Mouse (Mus musculus) cerebellum, adult 2 months (tissue): Measurements from ENCODE around the gene Gipc3. TPM values are rescaled to one million over a fixed set of nuclear protein-coding genes. Genes with fewer than 3 reads are reported as not detected.

Source experiments
- DNase-seq, 2 experiments: peaks; one replicate each; pipeline ENCODE4 v3.0.0; 2021
- H3K27ac ChIP-seq: fragments of 200-500 bp; 2 replicates; pipeline ENCODE4 v1.5.1; 2012; ENCODE audit warnings: low read length, control low read depth, inconsistent platforms; ENCODE audit not compliant: insufficient read depth
- H3K27me3 ChIP-seq: fragments of 200-500 bp; 2 replicates; pipeline ENCODE4 v1.6.1; 2012; ENCODE audit warnings: inconsistent platforms, mild to moderate bottlenecking, low read length, moderate library complexity; ENCODE audit not compliant: control insufficient read depth, insufficient read depth
- H3K4me1 ChIP-seq: fragments of 200-500 bp; 2 replicates; pipeline ENCODE4 v1.6.1; 2011; ENCODE audit warnings: low read length; ENCODE audit not compliant: control insufficient read depth, insufficient read depth
- H3K4me3 ChIP-seq: fragments of 200-500 bp; replicated peaks from 2 replicates; pipeline ENCODE3; 2011; ENCODE audit warnings: mild to moderate bottlenecking, low read depth, low read length, control low read depth; ENCODE audit not compliant: insufficient read depth
- CTCF ChIP-seq: fragments of 200-500 bp; IDR thresholded peaks from 2 replicates; pipeline ENCODE4 v1.5.1; 2011; ENCODE audit warnings: low read depth, mild to moderate bottlenecking, control low read depth, low read length, moderate library complexity, borderline replicate concordance; ENCODE audit not compliant: insufficient read depth
- POLR2A ChIP-seq: fragments of 200-500 bp; IDR thresholded peaks from 2 replicates; pipeline ENCODE4 v1.6.1; 2011; ENCODE audit warnings: low read length, control low read depth, borderline replicate concordance; ENCODE audit not compliant: insufficient read depth
- WGBS: fragments of 180-500 bp; shearing (Covaris S2); methylation state at CpG from one replicate; pipeline ENCODE4 v1.1.7; 2018; 5-methylcytosine and 5-hydroxymethylcytosine counted together
- polyA plus RNA-seq: library from polyadenylated mRNA; depleted of rRNA; stranded (reverse); fragments of >200 nt; gene quantifications from 2 replicates; pipeline ENCODE4 v1.2.3, GENCODE M21; 2012; rRNA removed

Gene Gipc3
- polyA plus RNA-seq, 1 experiment: 1.0 TPM

DNA sequence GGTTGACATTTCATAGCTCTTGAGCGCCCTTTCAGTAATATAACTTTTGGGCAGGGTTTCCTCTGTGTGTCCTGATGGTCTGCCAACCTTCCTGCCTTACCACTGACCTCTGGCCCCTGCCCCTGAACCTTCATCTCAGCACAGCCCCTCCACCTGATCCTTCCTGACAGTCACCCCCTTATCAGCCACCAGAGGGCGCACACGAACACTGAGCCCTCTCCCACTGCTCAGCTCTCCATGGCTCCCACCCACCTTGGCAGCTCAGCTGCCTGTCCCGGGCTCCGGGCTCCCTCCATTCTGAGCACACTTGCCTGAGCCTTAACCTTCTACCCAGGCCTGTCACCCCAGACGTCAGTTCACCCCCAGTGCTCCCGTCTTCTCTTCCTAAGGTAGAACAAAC, 53.8 kb downstream of the Gipc3 start:
- no peak overlapping the region for H3K4me3 ChIP-seq
- H3K27ac ChIP-seq: no peak overlapping the region
- DNase-seq: peak; percentile 70 to 75
- TF ChIP-seq CTCF: peak; percentile 92
- TF ChIP-seq POLR2A: no peak
- H3K27me3 ChIP-seq: no peaks in the 10 kb centered on the region
- H3K4me1 ChIP-seq: no peaks in the 10 kb centered on the region; the same call in 1 of the 2 replicates
- 3% methylated on average over 7 of the region's 7 CpGs for WGBS

DNA sequence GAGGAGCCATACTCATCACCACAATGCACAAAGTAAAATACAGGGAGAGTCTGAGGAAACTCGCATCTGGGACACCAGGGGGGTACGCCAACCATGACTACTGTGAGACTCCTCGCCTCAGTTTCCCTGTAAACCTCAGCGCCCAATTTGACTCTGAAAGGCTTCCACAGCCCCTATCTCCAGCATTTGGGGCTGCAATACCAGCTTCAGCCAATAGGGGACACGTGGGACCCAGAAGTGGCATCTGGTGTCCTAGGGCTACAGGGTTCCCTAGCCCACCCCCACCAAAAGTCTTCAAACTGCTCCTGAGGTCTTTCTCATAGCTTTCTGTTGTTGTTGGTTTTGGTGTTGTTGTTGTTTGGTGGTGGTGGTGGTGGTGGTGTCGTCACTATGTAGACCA, 54.5 kb downstream of the Gipc3 start:
- no peak for TF ChIP-seq POLR2A
- TF ChIP-seq CTCF: peak; percentile 68; the same call in 1 of the 2 replicates
- DNase-seq: peak in 1 of 2 experiments; percentile 64
- Histone ChIP-seq H3K27me3 (no peaks in the 10 kb centered on the region), H3K4me3 (no peak overlapping the region), H3K4me1 (no peaks in the 10 kb centered on the region; the same call in 1 of the 2 replicates), H3K27ac (no peak overlapping the region)
- 30% methylated on average over 6 of the region's 6 CpGs for WGBS

GRCm38 (mm10) chr10:81287513-81288157, 55.4 kb downstream of the Gipc3 start:
- H3K27me3 ChIP-seq: no peaks in the 10 kb centered on the region
- no peak for DNase-seq
- no peaks in the 10 kb centered on the region; the same call in 1 of the 2 replicates for H3K4me1 ChIP-seq
- H3K4me3 ChIP-seq: no peak overlapping the region
- no peak overlapping the region for H3K27ac ChIP-seq
- WGBS: 64% methylated on average over 8 of the region's 8 CpGs
- TF ChIP-seq POLR2A (no peak), CTCF (peak; percentile 75)

DNA sequence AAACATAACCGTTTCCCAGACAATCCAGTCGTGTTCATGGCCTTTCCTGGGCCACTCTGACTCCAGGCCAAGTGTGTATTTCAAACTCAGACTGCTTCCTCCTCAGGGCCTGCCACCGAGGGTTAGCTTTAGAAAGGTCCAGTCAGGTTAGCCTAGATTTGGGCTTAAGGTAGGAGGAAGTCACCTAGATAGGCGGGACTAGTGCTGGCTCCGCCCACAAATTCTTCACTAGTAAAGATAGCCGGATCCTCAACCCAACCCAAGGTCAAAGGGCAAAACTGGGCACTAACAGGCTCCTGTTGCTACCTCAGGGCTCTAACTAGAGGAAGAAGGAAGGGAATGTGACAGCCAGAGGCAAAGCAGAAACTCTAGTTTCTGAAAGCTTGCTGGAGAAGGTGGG, 56.5 kb downstream of the Gipc3 start:
- H3K27ac ChIP-seq: no peak overlapping the region
- no peaks in the 10 kb centered on the region for H3K27me3 ChIP-seq
- no peak for DNase-seq
- no peak overlapping the region for H3K4me3 ChIP-seq
- 64% methylated on average over 6 of the region's 6 CpGs for WGBS
- no peaks in the 10 kb centered on the region; the same call in 1 of the 2 replicates for H3K4me1 ChIP-seq
- no peak for TF ChIP-seq CTCF
- TF ChIP-seq POLR2A: no peak

- H3K27me3 ChIP-seq: no peaks in the 10 kb centered on the region
These were observed 57.2 kb downstream of the Gipc3 start for GRCm38 (mm10) chr10:81285694-81286450.

More at GRCm38 (mm10) chr10:81285694-81286450, 57.2 kb downstream of the Gipc3 start:
- no peaks in the 10 kb centered on the region; the same call in 1 of the 2 replicates for H3K4me1 ChIP-seq
- no peak overlapping the region for H3K27ac ChIP-seq
- 3% methylated on average over 54 of the region's 54 CpGs for WGBS
- TF ChIP-seq CTCF: no peak
- peak; percentile 86 to 89 for DNase-seq
- peak overlapping the region; percentile 12 for H3K4me3 ChIP-seq

Other genes starting within 250 kb of the Gipc3 start
- gene Creb3l3, start 244.4 kb downstream of the Gipc3 start, polyA plus RNA-seq: 0.33 and 0.41 TPM in 2 replicates
- 161 and 187 TPM in 2 replicates for gene Map2k2, start 237.4 kb downstream of the Gipc3 start, polyA plus RNA-seq
- 61.6 and 62.9 TPM in 2 replicates for gene Zbtb7a, start 208.0 kb downstream of the Gipc3 start, polyA plus RNA-seq
- 34.8 and 36.0 TPM in 2 replicates for gene Pias4, start 175.3 kb downstream of the Gipc3 start, polyA plus RNA-seq
- 1,163 and 1,164 TPM in 2 replicates for gene Eef2, start 166.6 kb downstream of the Gipc3 start, polyA plus RNA-seq
- 70.7 and 73.0 TPM in 2 replicates for gene Dapk3, start 160.3 kb downstream of the Gipc3 start, polyA plus RNA-seq
- not detected in 2 replicates for gene 4930442H23Rik, start 159.4 kb downstream of the Gipc3 start, polyA plus RNA-seq
- gene Nmrk2, start 141.2 kb downstream of the Gipc3 start, polyA plus RNA-seq: 0.16 and 0.33 TPM in 2 replicates
- gene Atcay, start 112.4 kb downstream of the Gipc3 start, polyA plus RNA-seq: 115 and 122 TPM in 2 replicates
- gene Zfr2, start 110.1 kb downstream of the Gipc3 start, polyA plus RNA-seq: 77.6 and 79.6 TPM in 2 replicates
- 124 and 141 TPM in 2 replicates for gene Matk, start 90.3 kb downstream of the Gipc3 start, polyA plus RNA-seq
- 81.4 and 84.9 TPM in 2 replicates for gene Mrpl54, start 76.3 kb downstream of the Gipc3 start, polyA plus RNA-seq
- gene Apba3, start 76.3 kb downstream of the Gipc3 start, polyA plus RNA-seq: 61.8 and 63.9 TPM in 2 replicates
- 0.51 and 1.2 TPM in 2 replicates for gene Tjp3, start 51.7 kb downstream of the Gipc3 start, polyA plus RNA-seq
- 288 and 314 TPM in 2 replicates for gene Pip5k1c, start 50.3 kb downstream of the Gipc3 start, polyA plus RNA-seq
- gene Cactin, start 22.2 kb downstream of the Gipc3 start, polyA plus RNA-seq: 36.3 and 36.9 TPM in 2 replicates
- 2.2 and 3.2 TPM in 2 replicates for gene Tbxa2r, start 14.5 kb downstream of the Gipc3 start, polyA plus RNA-seq
- 42.7 and 43.4 TPM in 2 replicates for gene Hmg20b, start 7.2 kb upstream of the Gipc3 start, polyA plus RNA-seq
- 34.8 and 35.0 TPM in 2 replicates for gene Mfsd12, start 14.2 kb upstream of the Gipc3 start, polyA plus RNA-seq
- 0.24 and 0.36 TPM in 2 replicates for gene 4930404N11Rik, start 22.6 kb upstream of the Gipc3 start, polyA plus RNA-seq
- gene Fzr1, start 35.2 kb upstream of the Gipc3 start, polyA plus RNA-seq: 75.8 and 81.5 TPM in 2 replicates
- 87.7 and 93.1 TPM in 2 replicates for gene Dohh, start 41.2 kb upstream of the Gipc3 start, polyA plus RNA-seq
- gene Gm48551, start 41.2 kb upstream of the Gipc3 start, polyA plus RNA-seq: 10.2 and 10.8 TPM in 2 replicates
- 10.7 and 13.8 TPM in 2 replicates for gene Gm48552, start 45.7 kb upstream of the Gipc3 start, polyA plus RNA-seq
- 1.2 and 1.7 TPM in 2 replicates for gene Smim24, start 49.8 kb upstream of the Gipc3 start, polyA plus RNA-seq
- gene Nfic, start 112.4 kb upstream of the Gipc3 start, polyA plus RNA-seq: 103 and 108 TPM in 2 replicates
- 57.3 and 60.6 TPM in 2 replicates for gene Celf5, start 139.4 kb upstream of the Gipc3 start, polyA plus RNA-seq
- gene Ncln, start 153.1 kb upstream of the Gipc3 start, polyA plus RNA-seq: 112 and 116 TPM in 2 replicates
- gene S1pr4, start 156.9 kb upstream of the Gipc3 start, polyA plus RNA-seq: 0.67 and 1.1 TPM in 2 replicates
- 1.3 and 1.4 TPM in 2 replicates for gene Gna15, start 181.0 kb upstream of the Gipc3 start, polyA plus RNA-seq
- 105 and 107 TPM in 2 replicates for gene Gna11, start 201.9 kb upstream of the Gipc3 start, polyA plus RNA-seq
- gene Aes, start 216.2 kb upstream of the Gipc3 start, polyA plus RNA-seq: 1,117 and 1,168 TPM in 2 replicates
- gene Tle2, start 231.3 kb upstream of the Gipc3 start, polyA plus RNA-seq: 282 and 321 TPM in 2 replicates